Mouse (Mus musculus) C2C12 (cell line): ENCODE measurements around the gene Tubgcp3.

ENCODE experiments used
- CTCF ChIP-seq: IDR thresholded peaks from one replicate; pipeline ENCODE4 v1.5.1; 2011; ENCODE audit not compliant: control insufficient read depth, insufficient read depth, insufficient read length
- FOSL1 ChIP-seq: IDR thresholded peaks from one replicate; pipeline ENCODE4 v1.8.0; 2011; ENCODE audit warnings: mild to moderate bottlenecking, low read length; ENCODE audit not compliant: poor library complexity, insufficient read depth, severe bottlenecking

GRCm38 (mm10) chr8:12576003-12576402 lies 96.0 kb downstream of the Tubgcp3 start:
- no peak for TF ChIP-seq CTCF
- no peak for TF ChIP-seq FOSL1
